Mouse (Mus musculus): ENCODE data around the gene Ank3. TPM values are rescaled to one million over a fixed set of nuclear protein-coding genes. Genes with fewer than 3 reads are reported as not detected.

The Ank3 gene
- polyA plus RNA-seq, 1 experiment from 2014 or later = 76.6 TPM

DNA sequence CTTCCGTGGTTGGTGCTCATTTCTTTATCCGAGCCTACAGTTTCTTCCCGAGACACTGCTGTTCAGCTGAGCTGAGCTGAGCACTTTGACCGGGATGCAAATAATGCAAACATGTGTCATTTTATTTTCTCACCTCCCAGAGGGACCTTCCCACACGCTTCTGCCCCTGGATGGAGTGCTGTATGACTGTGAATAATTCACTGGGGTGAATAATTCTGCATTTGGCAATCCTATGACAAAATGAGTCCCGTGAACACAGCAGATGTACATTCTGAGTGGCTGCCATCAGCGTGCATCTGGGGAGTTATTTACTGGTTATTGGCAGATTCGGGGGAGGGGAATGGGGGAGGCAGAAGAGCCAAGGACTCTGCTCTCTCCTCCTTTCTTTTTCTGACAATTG is 345.6 kb downstream of the Ank3 start:
- peaks cover 58% of the 10 kb centered on the region for H3K4me1 ChIP-seq (replicated peaks)

DNA sequence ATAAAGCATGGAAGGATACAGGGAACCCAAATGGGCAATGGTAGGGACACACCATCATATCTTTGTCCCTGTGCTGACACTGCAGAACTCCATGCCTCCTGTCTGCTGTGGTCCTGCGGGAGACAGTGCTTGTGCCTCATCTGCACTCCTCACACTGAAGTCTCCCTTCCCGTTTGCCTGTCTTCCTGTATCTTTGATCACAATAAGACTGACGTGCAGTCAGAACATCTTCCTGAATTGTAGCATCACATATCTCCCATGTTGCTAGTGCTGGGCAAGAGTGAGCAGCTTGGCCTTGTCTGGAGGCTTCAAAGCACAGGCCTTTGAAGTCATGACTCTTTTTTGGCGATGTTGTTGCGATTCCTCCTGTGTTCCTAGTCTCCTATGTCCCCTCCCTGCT is 346.3 kb downstream of the Ank3 start:
- H3K9ac ChIP-seq = no peak overlapping the region
- 64% methylated on average over 5 of the region's 5 CpGs for WGBS

More for the DNA sequence above, 345.6 kb downstream of the Ank3 start:
- 0 out of 2 replicates have a peak overlapping the region, but pooled peaks have one; percentile 21 for H3K27ac ChIP-seq (replicated peaks)
- no peaks in the 10 kb centered on the region for H3K9me3 ChIP-seq
- 20% methylated on average over 8 of the region's 8 CpGs for WGBS
- H3K4me3 ChIP-seq = no peak overlapping the region
- no peak overlapping the region for H3K9ac ChIP-seq
- H3K27me3 ChIP-seq = no peaks in the 10 kb centered on the region
- no peaks in the 10 kb centered on the region for H3K36me3 ChIP-seq
- ATAC-seq (ENCODE audit: low FRiP score, low read depth) = peak; percentile 27
- no peak overlapping the region for H3K4me2 ChIP-seq

DNA sequence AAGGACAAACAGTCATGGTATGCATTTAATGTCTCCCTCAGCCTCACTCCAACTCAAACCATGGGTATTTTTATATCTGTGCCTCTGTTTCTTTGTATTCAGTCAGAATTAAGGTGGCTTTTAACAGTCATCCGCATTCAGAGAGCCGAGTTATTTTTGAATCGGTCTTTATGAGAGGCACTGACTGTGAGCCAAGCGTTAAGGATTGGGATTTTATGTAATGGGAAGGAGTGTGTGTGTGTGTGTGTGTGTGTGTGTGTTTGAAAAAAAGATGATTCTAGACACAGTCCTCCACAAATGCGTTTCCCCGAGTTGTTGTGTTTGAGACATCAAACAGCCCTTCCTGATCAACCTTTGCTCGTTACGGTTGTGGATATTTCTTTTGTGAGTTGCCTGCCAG is 347.7 kb downstream of the Ank3 start:
- Histone ChIP-seq H3K4me2 (no peak overlapping the region), H3K36me3 (no peaks in the 10 kb centered on the region), H3K9me3 (no peaks in the 10 kb centered on the region), H3K9ac (no peak overlapping the region), H3K27me3 (no peaks in the 10 kb centered on the region), H3K4me1 (replicated peaks) (peaks cover 67% of the 10 kb centered on the region), H3K27ac (replicated peaks) (0 out of 2 replicates have a peak overlapping the region, but pooled peaks have one; percentile 9), H3K4me3 (no peak overlapping the region)
- ATAC-seq (ENCODE audit: low FRiP score, low read depth) = no peak
- 72% methylated on average over 8 of the region's 8 CpGs for WGBS

More for the DNA sequence above, 346.3 kb downstream of the Ank3 start:
- no peaks in the 10 kb centered on the region for H3K27me3 ChIP-seq
- ATAC-seq (ENCODE audit: low FRiP score, low read depth) = no peak
- H3K4me2 ChIP-seq = no peak overlapping the region
- no peaks in the 10 kb centered on the region for H3K9me3 ChIP-seq
- H3K27ac ChIP-seq (replicated peaks) = 0 out of 2 replicates have a peak overlapping the region, but pooled peaks have one; percentile 21
- H3K4me3 ChIP-seq = no peak overlapping the region
- no peaks in the 10 kb centered on the region for H3K36me3 ChIP-seq
- peaks cover 65% of the 10 kb centered on the region for H3K4me1 ChIP-seq (replicated peaks)

DNA sequence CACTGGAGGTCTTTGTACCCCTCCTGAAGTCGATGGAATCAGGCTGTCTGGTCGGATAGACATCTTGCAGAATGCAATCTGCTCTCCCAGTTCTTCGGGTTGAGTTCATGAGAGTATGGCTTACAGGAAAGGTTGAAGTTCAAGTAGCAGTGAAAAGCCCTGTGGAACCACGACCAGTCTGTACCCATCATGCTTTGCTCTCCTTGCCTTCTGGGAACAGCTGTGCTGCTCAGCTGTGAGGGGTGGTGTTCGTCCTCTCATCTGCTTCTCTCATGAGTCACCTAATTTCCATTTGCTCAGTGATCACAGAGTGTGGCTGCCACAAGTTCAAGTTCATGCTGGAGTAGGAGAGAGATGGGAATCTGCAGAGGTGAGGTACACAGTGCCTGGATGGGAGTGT is 348.2 kb downstream of the Ank3 start:
- peaks cover 71% of the 10 kb centered on the region for H3K4me1 ChIP-seq (replicated peaks)
- no peak overlapping the region for H3K4me2 ChIP-seq
- 0 out of 2 replicates have a peak overlapping the region, but pooled peaks have one; percentile 9 for H3K27ac ChIP-seq (replicated peaks)
- no peaks in the 10 kb centered on the region for H3K36me3 ChIP-seq
- H3K27me3 ChIP-seq = no peaks in the 10 kb centered on the region
- no peak overlapping the region for H3K4me3 ChIP-seq
- 48% methylated on average over 5 of the region's 5 CpGs for whole genome bisulfite sequencing
- H3K9me3 ChIP-seq = no peaks in the 10 kb centered on the region
- ATAC-seq (ENCODE audit: low FRiP score, low read depth) = no peak
- H3K9ac ChIP-seq = no peak overlapping the region

DNA sequence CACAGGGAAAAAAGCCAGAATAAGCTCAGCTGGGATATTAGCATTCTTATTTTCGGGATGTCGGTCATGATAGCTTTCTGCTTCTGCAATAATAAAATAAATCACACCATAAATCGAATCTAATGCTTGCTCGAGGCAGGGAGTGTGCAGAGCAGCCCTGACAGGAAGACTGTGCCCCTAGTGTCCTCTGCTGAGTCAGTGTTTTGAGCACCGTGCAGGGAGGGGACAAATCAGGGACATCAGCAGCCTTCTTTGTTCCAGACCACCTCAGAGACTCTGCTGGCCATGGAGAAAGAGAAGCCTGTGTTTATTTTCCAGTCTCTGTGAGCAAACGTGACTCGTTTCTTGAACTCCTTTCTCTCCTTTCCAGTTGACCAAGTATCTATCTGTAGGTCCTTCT is 352.8 kb downstream of the Ank3 start:
- H3K36me3 ChIP-seq = no peaks in the 10 kb centered on the region
- peak overlapping the region; percentile 13; the same call in 1 of the 2 replicates for H3K4me2 ChIP-seq
- H3K9me3 ChIP-seq = no peaks in the 10 kb centered on the region
- WGBS = 26% methylated on average over 7 of the region's 7 CpGs
- H3K27ac ChIP-seq (replicated peaks) = peak overlapping the region; percentile 79
- H3K27me3 ChIP-seq = no peaks in the 10 kb centered on the region
- H3K4me3 ChIP-seq = no peak overlapping the region
- ATAC-seq (ENCODE audit: low FRiP score, low read depth) = 0 out of 2 replicates have a peak, but pooled peaks have one; percentile 43
- H3K9ac ChIP-seq = no peak overlapping the region
- H3K4me1 ChIP-seq (replicated peaks) = peaks cover 47% of the 10 kb centered on the region

DNA sequence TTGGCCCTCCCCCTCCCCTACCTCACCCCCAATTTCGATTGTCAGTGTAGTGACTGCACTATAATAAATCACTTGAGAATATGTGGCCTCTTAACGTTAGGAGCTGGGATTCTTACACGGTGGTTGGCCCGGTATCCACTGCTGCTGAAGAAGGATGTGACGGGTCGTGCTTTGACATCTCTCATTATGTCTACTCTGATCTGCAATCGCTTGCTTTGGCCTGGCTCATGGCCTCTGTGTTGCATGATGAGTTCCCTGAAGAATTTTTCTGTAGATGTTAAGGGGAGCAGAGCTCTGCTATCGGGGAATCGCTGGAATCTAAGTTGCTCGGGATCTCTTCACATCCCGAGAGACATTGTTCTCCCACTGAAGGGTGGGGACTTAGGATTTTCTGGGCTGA is 354.9 kb downstream of the Ank3 start:
- Histone ChIP-seq H3K4me3 (no peak overlapping the region), H3K27me3 (no peaks in the 10 kb centered on the region), H3K9ac (no peak overlapping the region), H3K9me3 (no peaks in the 10 kb centered on the region), H3K27ac (replicated peaks) (no peak overlapping the region), H3K36me3 (no peaks in the 10 kb centered on the region), H3K4me1 (replicated peaks) (peaks cover 33% of the 10 kb centered on the region), H3K4me2 (no peak overlapping the region)
- no peak for ATAC-seq (ENCODE audit: low FRiP score, low read depth)
- 62% methylated on average over 11 of the region's 11 CpGs for WGBS

DNA sequence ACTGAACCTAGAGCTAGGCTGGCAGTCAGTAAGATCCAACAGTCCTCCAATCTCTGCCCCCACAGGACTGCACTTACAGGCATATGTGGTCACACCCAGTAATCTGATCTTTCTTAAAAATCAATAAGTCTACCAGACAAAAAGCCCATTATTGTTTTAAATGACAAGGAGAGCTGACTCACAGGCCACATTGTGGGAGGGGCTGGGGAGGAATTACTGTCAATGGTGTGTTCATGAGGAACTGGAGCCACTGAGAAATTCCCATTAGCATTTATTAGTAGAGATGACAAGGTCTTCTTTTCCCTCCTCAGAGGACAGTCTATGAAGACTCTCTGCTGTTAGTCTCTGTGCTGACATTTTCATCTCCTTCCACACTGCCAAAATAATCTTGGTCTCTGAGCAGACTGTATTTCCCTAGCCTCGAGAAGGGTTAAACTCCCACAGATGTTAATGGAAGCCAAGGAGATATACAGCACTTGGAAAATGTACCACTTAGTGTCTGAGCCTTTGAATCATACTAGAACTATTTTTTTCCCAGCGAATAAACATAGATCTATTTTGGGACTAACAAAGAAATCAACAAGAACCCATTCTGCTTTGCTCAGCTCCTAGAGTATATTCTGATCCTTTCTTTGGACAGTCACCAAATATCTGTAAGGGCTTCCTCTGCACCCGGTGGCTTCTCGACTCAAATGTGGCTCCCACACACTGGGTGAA is 358.5 kb downstream of the Ank3 start:
- no peak overlapping the region for H3K27ac ChIP-seq (replicated peaks)
- no peaks in the 10 kb centered on the region for H3K36me3 ChIP-seq
- H3K9me3 ChIP-seq = no peaks in the 10 kb centered on the region
- WGBS = 90% methylated on average over 4 of the region's 4 CpGs
- peaks cover 11% of the 10 kb centered on the region for H3K4me1 ChIP-seq (replicated peaks)
- H3K4me2 ChIP-seq = no peak overlapping the region
- H3K4me3 ChIP-seq = no peak overlapping the region
- peak; percentile 35; the same call in 1 of the 2 replicates for ATAC-seq (ENCODE audit: low FRiP score, low read depth)
- no peak overlapping the region for H3K9ac ChIP-seq
- no peaks in the 10 kb centered on the region for H3K27me3 ChIP-seq

DNA sequence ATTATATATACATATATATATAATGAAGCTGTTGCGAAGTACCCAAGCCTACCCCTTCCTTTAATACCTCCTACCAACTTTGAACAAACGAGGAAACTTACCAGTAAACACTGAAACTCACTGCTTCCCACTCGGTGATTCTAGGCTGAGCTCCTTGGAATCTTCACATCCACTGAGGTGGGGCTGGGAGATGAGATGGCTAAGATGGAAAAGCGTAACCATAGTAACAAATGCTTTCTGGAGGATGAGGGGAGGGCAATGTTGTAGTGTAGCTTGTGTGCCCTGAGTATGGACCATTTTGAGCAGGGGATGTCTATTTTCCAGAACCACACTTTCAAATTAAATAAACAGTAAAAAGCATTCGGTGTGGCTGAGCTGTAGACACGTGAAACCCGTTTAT is 364.4 kb downstream of the Ank3 start:
- no peak overlapping the region for H3K27ac ChIP-seq (replicated peaks)
- H3K9me3 ChIP-seq = no peaks in the 10 kb centered on the region
- H3K9ac ChIP-seq = no peak overlapping the region
- no peaks in the 10 kb centered on the region for H3K27me3 ChIP-seq
- peak; percentile 21; the same call in 1 of the 2 replicates for ATAC-seq (ENCODE audit: low FRiP score, low read depth)
- no peaks in the 10 kb centered on the region for H3K36me3 ChIP-seq
- 61% methylated on average over 7 of the region's 7 CpGs for WGBS
- peaks cover 28% of the 10 kb centered on the region for H3K4me1 ChIP-seq (replicated peaks)
- no peak overlapping the region for H3K4me2 ChIP-seq
- no peak overlapping the region for H3K4me3 ChIP-seq

DNA sequence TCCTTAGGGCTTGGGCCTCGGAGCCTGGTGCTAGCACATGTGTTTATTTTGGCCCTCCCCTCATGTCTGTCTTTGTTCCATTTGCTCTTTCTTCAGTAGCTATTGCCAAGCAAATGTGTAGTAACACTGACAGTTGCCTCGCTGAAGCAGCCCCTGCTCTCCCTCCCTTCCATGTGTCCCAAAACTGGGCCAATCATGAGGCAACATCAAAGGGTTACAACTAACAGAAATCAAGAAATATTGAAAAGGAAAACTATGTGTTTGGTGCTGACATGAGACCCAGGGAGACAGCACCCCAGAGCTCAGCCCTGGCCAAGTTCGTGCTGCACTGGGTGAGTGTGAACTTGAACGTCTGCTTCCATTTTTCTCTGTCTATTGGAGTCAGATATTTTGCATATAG is 365.8 kb downstream of the Ank3 start:
- Histone ChIP-seq H3K9me3 (no peaks in the 10 kb centered on the region), H3K4me2 (no peak overlapping the region), H3K4me1 (replicated peaks) (peaks cover 28% of the 10 kb centered on the region), H3K27ac (replicated peaks) (peak overlapping the region; percentile 33), H3K9ac (no peak overlapping the region), H3K27me3 (no peaks in the 10 kb centered on the region), H3K36me3 (no peaks in the 10 kb centered on the region), H3K4me3 (no peak overlapping the region)
- ATAC-seq (ENCODE audit: low FRiP score, low read depth) = no peak
- WGBS = 34% methylated on average over 4 of the region's 4 CpGs

DNA sequence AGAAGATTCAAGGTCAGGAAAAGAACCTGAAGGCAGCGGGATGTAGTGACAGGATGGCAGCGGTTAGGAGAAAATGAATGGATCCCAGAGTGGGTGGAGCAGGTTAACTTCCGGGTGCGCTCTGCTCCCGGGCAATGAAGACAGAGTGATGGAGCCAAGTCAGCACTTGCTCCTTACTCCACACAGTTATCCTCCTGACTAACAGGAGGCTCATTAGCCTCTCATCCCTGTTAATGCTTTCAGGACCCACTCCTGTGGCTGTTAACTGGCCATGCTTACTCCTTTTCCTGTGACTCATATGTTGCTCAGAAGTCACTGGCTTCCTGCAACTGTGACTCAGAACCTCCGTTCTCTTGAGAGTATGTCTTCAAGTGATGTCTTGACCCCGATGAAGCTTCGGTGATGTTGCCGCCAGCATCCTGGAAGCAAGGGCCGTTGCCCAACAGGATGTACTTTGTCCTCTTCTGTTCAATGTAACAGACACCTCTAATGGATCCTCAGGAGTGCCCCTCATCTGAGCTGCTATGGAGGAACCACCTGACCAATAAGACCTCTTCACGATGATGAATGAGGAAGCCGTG is 378.6 kb downstream of the Ank3 start:
- H3K9ac ChIP-seq = no peak overlapping the region
- no peak overlapping the region for H3K4me3 ChIP-seq
- H3K36me3 ChIP-seq = no peaks in the 10 kb centered on the region
- no peaks in the 10 kb centered on the region for H3K4me1 ChIP-seq (replicated peaks)
- no peak for ATAC-seq (ENCODE audit: low FRiP score, low read depth)
- 86% methylated on average over 12 of the region's 12 CpGs for WGBS
- no peaks in the 10 kb centered on the region for H3K27me3 ChIP-seq
- no peaks in the 10 kb centered on the region for H3K9me3 ChIP-seq
- no peak overlapping the region for H3K4me2 ChIP-seq
- H3K27ac ChIP-seq (replicated peaks) = no peak overlapping the region

DNA sequence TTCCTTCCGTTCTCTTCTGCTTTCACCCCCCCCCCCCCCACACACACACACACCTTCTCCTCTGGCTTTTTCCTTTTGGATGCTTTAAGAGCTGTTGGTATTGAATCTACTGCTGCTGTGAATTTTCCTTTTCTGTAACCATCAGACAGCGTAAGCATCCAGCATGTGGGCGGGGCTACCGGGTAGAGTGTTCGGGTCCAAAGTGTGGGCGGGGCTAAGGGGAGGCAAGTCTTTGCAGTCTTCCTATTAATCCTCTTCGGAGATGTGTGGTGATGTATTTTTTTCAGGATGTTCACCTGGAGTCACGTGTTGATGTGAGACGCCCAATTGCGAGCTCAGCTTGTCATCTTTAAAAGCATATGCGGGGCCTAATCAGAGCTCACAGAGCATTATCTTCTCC is 379.2 kb downstream of the Ank3 start:
- Histone ChIP-seq H3K4me2 (no peak overlapping the region), H3K27me3 (no peaks in the 10 kb centered on the region), H3K9me3 (no peaks in the 10 kb centered on the region), H3K9ac (no peak overlapping the region), H3K27ac (replicated peaks) (no peak overlapping the region), H3K36me3 (no peaks in the 10 kb centered on the region), H3K4me3 (no peak overlapping the region), H3K4me1 (replicated peaks) (no peaks in the 10 kb centered on the region)
- no peak; the same call in 1 of the 2 replicates for ATAC-seq (ENCODE audit: low FRiP score, low read depth)
- 75% methylated on average over 11 of the region's 11 CpGs for WGBS

DNA sequence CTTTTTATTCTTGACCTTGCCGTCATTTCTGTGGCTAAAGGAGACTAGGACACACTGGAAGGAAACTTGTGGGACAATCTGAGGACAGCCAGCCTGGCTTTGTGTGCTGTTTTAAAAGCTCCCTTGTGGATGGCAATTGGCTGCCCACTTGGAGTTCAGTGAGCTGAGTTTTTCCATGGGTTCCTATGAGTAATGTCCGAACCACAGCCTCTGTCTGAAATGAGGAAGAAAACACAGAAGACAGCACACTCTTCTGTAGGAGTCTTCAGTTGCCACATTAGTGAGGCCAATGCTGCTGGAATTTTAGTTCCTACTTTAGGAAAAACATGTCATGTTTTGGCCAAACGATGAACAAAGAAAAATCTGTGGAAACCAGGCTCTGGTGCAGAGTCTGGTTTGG is 380.7 kb downstream of the Ank3 start:
- ATAC-seq (ENCODE audit: low FRiP score, low read depth) = no peak
- no peaks in the 10 kb centered on the region for H3K27me3 ChIP-seq
- 81% methylated on average over 3 of the region's 3 CpGs for WGBS

More for the DNA sequence above, 380.7 kb downstream of the Ank3 start:
- Histone ChIP-seq H3K4me1 (replicated peaks) (no peaks in the 10 kb centered on the region), H3K4me2 (no peak overlapping the region), H3K27ac (replicated peaks) (no peak overlapping the region), H3K9ac (no peak overlapping the region), H3K9me3 (no peaks in the 10 kb centered on the region), H3K36me3 (no peaks in the 10 kb centered on the region), H3K4me3 (no peak overlapping the region)
